Mouse (Mus musculus) midbrain, embryonic 11.5 days (tissue): ENCODE measurements around the gene Gm36210. TPM values are rescaled to one million over a fixed set of nuclear protein-coding genes. Genes with fewer than 3 reads are reported as not detected.
"Not testable (repeated sequence)": the region's sequence is repeated elsewhere in the genome, so short reads cannot be mapped to it uniquely, and the experiment has no call there.

Experiments
- ATAC-seq: fragments of 200-750 bp; cut with Nextera tagmentation; 2 replicates; pipeline ENCODE4 v1.8.0; 2017; ENCODE audit warnings: moderate TSS enrichment, moderate library complexity; ENCODE audit not compliant: low FRiP score
- DNase-seq: peaks from one replicate; pipeline ENCODE4 v3.0.0; 2015; ENCODE audit warnings: low spot score; ENCODE audit errors: missing footprints
- H3K27ac ChIP-seq: fragments of 300-500 bp; sonication (generic); 2 replicates; pipeline ENCODE4 v1.5.1; 2014; ENCODE audit warnings: low read depth, low read length
- H3K27me3 ChIP-seq: fragments of 300-500 bp; sonication (generic); 2 replicates; pipeline ENCODE4 v1.6.1; 2014; ENCODE audit warnings: mild to moderate bottlenecking, low read length, moderate library complexity, mixed read lengths; ENCODE audit not compliant: control insufficient read depth, insufficient read depth
- H3K36me3 ChIP-seq: fragments of 300-500 bp; sonication (generic); 2 replicates; pipeline ENCODE4 v1.6.1; 2014; ENCODE audit warnings: mild to moderate bottlenecking, low read length, moderate library complexity, mixed read lengths; ENCODE audit not compliant: control insufficient read depth, insufficient read depth
- H3K4me1 ChIP-seq: fragments of 300-500 bp; sonication (generic); 2 replicates; pipeline ENCODE4 v1.6.1; 2014; ENCODE audit warnings: low read length; ENCODE audit not compliant: control insufficient read depth, insufficient read depth
- H3K4me2 ChIP-seq: fragments of 300-500 bp; sonication (generic); 2 replicates; pipeline ENCODE4 v1.6.1; 2014; ENCODE audit warnings: mild to moderate bottlenecking, moderate library complexity
- H3K4me3 ChIP-seq: fragments of 300-500 bp; sonication (generic); 2 replicates; pipeline ENCODE4 v1.5.1; 2014; ENCODE audit warnings: low read depth, low read length
- H3K9ac ChIP-seq: fragments of 300-500 bp; sonication (generic); 2 replicates; pipeline ENCODE4 v1.6.1; 2014; ENCODE audit warnings: low read length
- H3K9me3 ChIP-seq: fragments of 300-500 bp; sonication (generic); 2 replicates; pipeline ENCODE4 v1.6.1; 2016; ENCODE audit warnings: low read length; ENCODE audit not compliant: control insufficient read depth
- WGBS: fragments of 180-500 bp; shearing (Covaris S2); extraction: QIAGEN DNeasy Blood & Tissue Kit; methylation state at CpG from one replicate; pipeline ENCODE4 v1.1.7; 2014; 5-methylcytosine and 5-hydroxymethylcytosine counted together
- polyA plus RNA-seq: library from polyadenylated mRNA; unstranded; fragments of >200 nt; fragmentation: Nextera tagmentation; extraction: Ambion mirVana; gene quantifications from 2 replicates; pipeline ENCODE4 v1.2.1, GENCODE M21; 2014

The Gm36210 gene
- polyA plus RNA-seq, 1 experiment from 2014 or later: not detected

DNA sequence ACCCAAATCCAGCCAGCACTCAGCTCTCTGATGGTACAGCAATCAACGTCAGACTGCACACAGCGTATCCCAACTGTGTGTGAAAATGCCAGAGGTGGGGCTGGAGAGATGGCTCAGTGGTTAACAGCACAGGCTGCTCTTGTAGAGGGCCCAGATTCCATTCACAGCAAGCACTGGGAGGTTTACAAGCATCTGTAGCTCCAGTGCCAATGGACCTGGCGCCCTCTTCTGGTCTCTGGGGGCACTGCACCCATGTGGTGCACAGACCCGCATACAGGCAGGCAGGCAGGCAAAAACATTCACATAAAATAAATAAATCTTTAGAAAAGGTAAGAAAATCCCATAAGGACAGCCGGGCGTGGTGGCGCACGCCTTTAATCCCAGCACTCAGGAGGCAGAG lies 5.1 kb downstream of the Gm36210 start:
- H3K36me3 ChIP-seq: no peaks in the 10 kb centered on the region
- no peak overlapping the region for H3K4me2 ChIP-seq
- ATAC-seq (0 out of 2 replicates have a peak, but pooled peaks have one; percentile 12), DNase-seq (peak; percentile 90)
- no peak overlapping the region for H3K9ac ChIP-seq
- 44% methylated on average over 8 of the region's 8 CpGs for WGBS
- peaks cover 3% of the 10 kb centered on the region; the same call in 1 of the 2 replicates for H3K4me1 ChIP-seq
- H3K9me3 ChIP-seq: no peaks in the 10 kb centered on the region
- H3K4me3 ChIP-seq: no peak overlapping the region
- H3K27me3 ChIP-seq: peaks cover 6% of the 10 kb centered on the region
- H3K27ac ChIP-seq: no peak overlapping the region

- WGBS: 20% methylated on average over 10 of the region's 11 CpGs
- Histone ChIP-seq H3K27ac (no peak overlapping the region), H3K4me2 (peak overlapping the region; percentile 12; the same call in 1 of the 2 replicates), H3K4me1 (peaks cover 3% of the 10 kb centered on the region; the same call in 1 of the 2 replicates), H3K9ac (no peak overlapping the region), H3K9me3 (no peaks in the 10 kb centered on the region), H3K4me3 (no peak overlapping the region), H3K27me3 (peaks cover 6% of the 10 kb centered on the region), H3K36me3 (no peaks in the 10 kb centered on the region)
- ATAC-seq (no peak), DNase-seq (peak; percentile 79)
Observed at GRCm38 (mm10) chr7:4900523-4900851, 5.8 kb downstream of the Gm36210 start.

- Histone ChIP-seq H3K4me1 (peaks cover 3% of the 10 kb centered on the region; the same call in 1 of the 2 replicates), H3K27me3 (peaks cover 6% of the 10 kb centered on the region), H3K9me3 (no peaks in the 10 kb centered on the region), H3K9ac (peak overlapping the region; percentile 42), H3K4me3 (peak overlapping the region; percentile 11; the same call in 1 of the 2 replicates), H3K27ac (no peak overlapping the region), H3K4me2 (peak overlapping the region; percentile 40), H3K36me3 (no peaks in the 10 kb centered on the region)
- ATAC-seq (peak; percentile 56; the same call in 1 of the 2 replicates), DNase-seq (peak; percentile 86)
- WGBS: 5% methylated on average over 19 of the region's 19 CpGs
Observed at GRCm38 (mm10) chr7:4899649-4900522, 6.4 kb downstream of the Gm36210 start.

GRCm38 (mm10) chr7:4898851-4899648 lies 7.3 kb downstream of the Gm36210 start:
- peaks cover 6% of the 10 kb centered on the region for H3K27me3 ChIP-seq
- DNase-seq: peak; percentile 84
- no peak overlapping the region for H3K27ac ChIP-seq
- WGBS: 16% methylated on average over 16 of the region's 18 CpGs
- H3K4me1 ChIP-seq: peaks cover 3% of the 10 kb centered on the region; the same call in 1 of the 2 replicates
- H3K9ac ChIP-seq: peak overlapping the region; percentile 42
- ATAC-seq: peak; percentile 55
- H3K4me2 ChIP-seq: peak overlapping the region; percentile 40
- H3K9me3 ChIP-seq: no peaks in the 10 kb centered on the region
- peak overlapping the region; percentile 11; the same call in 1 of the 2 replicates for H3K4me3 ChIP-seq
- no peaks in the 10 kb centered on the region for H3K36me3 ChIP-seq

GRCm38 (mm10) chr7:4895186-4895585 lies 11.1 kb downstream of the Gm36210 start:
- Histone ChIP-seq H3K9me3 (no peaks in the 10 kb centered on the region), H3K27me3 (peaks cover 6% of the 10 kb centered on the region), H3K36me3 (no peaks in the 10 kb centered on the region), H3K4me3 (no peak overlapping the region), H3K4me1 (peaks cover 3% of the 10 kb centered on the region; the same call in 1 of the 2 replicates), H3K9ac (no peak overlapping the region), H3K4me2 (no peak overlapping the region), H3K27ac (no peak overlapping the region)
- WGBS: 65% methylated on average over 11 of the region's 11 CpGs
- ATAC-seq: no peak
- no peak for DNase-seq

DNA sequence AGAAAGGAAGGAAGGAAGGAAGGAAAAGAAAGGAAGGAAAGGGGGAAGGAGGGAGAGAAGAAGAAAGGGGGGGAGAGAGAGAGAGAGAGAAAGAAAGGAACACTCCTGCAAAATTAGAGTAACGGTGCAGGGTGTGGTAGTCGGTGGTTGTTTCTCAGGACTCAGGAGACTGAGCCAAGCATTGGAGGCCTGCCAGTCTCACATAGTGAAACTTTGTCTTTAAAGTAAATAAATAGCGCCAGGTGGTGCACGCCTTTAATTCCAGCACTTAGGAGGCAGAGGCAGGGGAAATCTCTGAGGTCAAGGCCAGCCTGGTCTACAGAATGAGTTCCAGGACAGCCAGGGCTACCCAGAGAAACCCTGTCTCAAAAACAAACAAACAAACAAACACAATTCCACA lies 19.6 kb downstream of the Gm36210 start:
- ATAC-seq: no peak
- H3K36me3 ChIP-seq: no peaks in the 10 kb centered on the region
- H3K27ac ChIP-seq: no peak overlapping the region
- H3K4me3 ChIP-seq: no peak overlapping the region
- no peak overlapping the region for H3K9ac ChIP-seq
- H3K4me2 ChIP-seq: no peak overlapping the region
- no peaks in the 10 kb centered on the region for H3K4me1 ChIP-seq
- H3K9me3 ChIP-seq: no peaks in the 10 kb centered on the region
- no peaks in the 10 kb centered on the region for H3K27me3 ChIP-seq
- 78% methylated on average over 4 of the region's 4 CpGs for WGBS
- DNase-seq: no peak

DNA sequence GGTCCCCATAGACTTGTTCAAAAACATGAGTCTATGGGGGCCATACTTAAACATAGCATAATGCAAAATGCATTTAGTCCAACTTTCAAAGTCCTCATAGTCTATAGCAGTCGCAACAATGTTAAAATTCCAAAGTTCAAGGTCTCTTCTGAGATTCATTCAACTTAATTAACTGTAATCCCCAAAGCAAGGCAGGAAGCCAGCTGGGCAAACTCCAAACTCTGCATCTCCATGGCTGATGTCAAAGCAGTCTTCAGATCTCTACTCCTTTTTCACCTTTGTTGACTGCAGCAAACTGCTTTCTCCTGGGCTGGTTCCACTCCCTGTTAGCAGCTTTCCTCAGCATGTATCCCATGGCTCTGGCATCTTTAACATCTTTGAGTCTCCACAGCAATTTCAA lies 27.3 kb downstream of the Gm36210 start:
- H3K4me2 ChIP-seq, H3K9ac ChIP-seq, H3K27me3 ChIP-seq, ATAC-seq, H3K27ac ChIP-seq, H3K9me3 ChIP-seq, DNase-seq, H3K4me1 ChIP-seq, H3K36me3 ChIP-seq, H3K4me3 ChIP-seq: not testable (repeated sequence)
- WGBS: 80% methylated on average over 1 of the region's 1 CpGs

DNA sequence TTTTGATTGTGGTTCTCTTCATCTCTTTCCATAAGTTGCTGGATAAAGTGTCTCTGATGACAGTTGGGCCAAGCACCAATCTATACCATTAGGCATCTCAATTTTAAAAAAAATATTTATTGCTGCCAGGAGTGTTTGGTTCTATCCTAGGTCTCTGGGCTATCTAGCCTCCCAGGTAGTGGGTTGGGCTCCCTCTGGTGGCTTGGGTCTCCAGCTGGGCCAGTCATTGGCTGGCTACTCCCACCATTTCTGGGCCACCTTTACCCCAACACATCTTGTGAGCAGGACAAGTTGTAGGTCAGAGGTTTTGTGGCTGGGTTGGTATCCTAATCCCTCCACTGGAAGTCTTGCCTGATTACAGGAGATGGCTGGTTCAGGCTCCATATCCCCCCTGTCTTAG lies 28.1 kb downstream of the Gm36210 start:
- no peak for ATAC-seq
- H3K4me1 ChIP-seq: peaks cover 4% of the 10 kb centered on the region
- no peak overlapping the region for H3K27ac ChIP-seq
- H3K4me2 ChIP-seq: no peak overlapping the region
- no peak overlapping the region for H3K4me3 ChIP-seq
- no peaks in the 10 kb centered on the region for H3K27me3 ChIP-seq
- no peaks in the 10 kb centered on the region for H3K36me3 ChIP-seq
- no peak for DNase-seq
- no peaks in the 10 kb centered on the region for H3K9me3 ChIP-seq
- H3K9ac ChIP-seq: no peak overlapping the region

DNA sequence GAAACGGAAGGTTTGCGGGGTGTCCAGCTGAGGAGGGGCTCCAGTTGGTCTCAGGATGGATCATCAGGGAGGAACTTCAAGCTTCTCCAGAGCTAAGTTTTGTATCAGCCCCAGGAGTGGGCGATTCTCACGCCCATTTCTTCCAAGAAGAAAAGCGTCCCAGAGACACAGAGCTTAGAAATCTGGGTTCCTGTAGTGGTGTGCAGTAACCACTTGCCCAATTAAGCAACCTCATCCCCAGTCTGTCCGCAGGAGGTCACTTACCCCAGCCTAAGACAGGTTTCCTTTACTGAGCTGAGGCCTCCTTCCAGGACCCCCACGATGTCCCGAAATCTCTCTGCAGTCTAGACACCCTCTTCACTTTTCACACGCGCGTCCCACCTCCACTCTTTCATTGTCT lies 29.1 kb downstream of the Gm36210 start:
- H3K27me3 ChIP-seq: no peaks in the 10 kb centered on the region
- H3K9me3 ChIP-seq: no peaks in the 10 kb centered on the region
- 8% methylated on average over 11 of the region's 11 CpGs for WGBS
- peak overlapping the region; percentile 89 for H3K4me2 ChIP-seq
- no peak overlapping the region for H3K27ac ChIP-seq
- H3K36me3 ChIP-seq: no peaks in the 10 kb centered on the region
- peak; percentile 31 for ATAC-seq
- H3K9ac ChIP-seq: peak overlapping the region; percentile 63
- H3K4me3 ChIP-seq: peak overlapping the region; percentile 41
- H3K4me1 ChIP-seq: peaks cover 4% of the 10 kb centered on the region
- DNase-seq: no peak
